In the genomic region with DNA sequence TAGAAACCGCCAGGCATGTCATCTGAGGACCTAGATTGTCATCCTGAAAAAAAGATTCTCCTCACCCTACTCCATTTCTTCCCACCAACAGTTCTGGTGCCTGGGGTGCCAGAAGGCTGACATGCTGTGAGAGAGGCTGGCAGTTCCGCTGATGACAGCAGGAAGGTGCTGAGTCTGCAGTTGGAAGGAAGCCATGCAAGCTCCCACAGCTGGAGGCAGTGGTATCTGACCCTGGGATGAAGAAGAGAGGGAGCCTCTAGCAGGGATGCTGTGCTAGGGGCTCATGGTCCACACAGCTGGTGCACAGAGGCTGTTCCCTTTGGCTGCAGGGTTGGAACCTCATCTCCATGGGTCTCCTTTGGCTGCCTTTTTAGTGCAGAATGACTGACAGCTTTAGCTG, we compare ENCODE assay signal across 20 mouse cellular contexts.
DNase-seq lines count a peak whose midpoint lies in the region; ATAC-seq and TF ChIP-seq lines count a peak whose summit lies in the region.
"Had no signal": no experiment of that assay in that cellular context is flagged by ENCODE, and none has a peak within 500 bp of the region (broad histone marks: within the 10 kb centered on the region; RNA-seq: fewer than 3 reads in every experiment).

No protein-coding gene starts in this region.

- DNase-seq in forebrain, postnatal 0 days: peak; percentile 60
- no peak for DNase-seq in forebrain, embryonic 10.5 days (ENCODE audit: extremely low spot score, low spot score)
- peak; percentile 68 for DNase-seq in brain, adult 2 months (ENCODE audit: low read depth, low spot score)
- DNase-seq in cerebellum, adult 9-11 months: peak; percentile 57
- peak; percentile 24 for DNase-seq in layer of hippocampus, adult 9-11 months
- no peak for DNase-seq in thymus, adult 18-20 months
- no peak for DNase-seq in spleen, postnatal 36 days (ENCODE audit: low spot score in 2 of 2)
- DNase-seq in gastrocnemius, adult 8-10 months (ENCODE audit: low spot score in 2 of 2): no peak
- DNase-seq: gastrocnemius, postnatal 10 days; heart, postnatal 10 days; lung, adult 2 months; lung, postnatal 36 days had no signal

- no peaks in the 10 kb centered on the region for H3K9me3 ChIP-seq in forebrain, postnatal 0 days (ENCODE audit: low read length)
- no peaks in the 10 kb centered on the region for H3K9me3 ChIP-seq in forebrain, embryonic 10.5 days
- H3K9me3 ChIP-seq: heart, embryonic 10.5 days; hindbrain, embryonic 15.5 days; kidney, embryonic 15.5 days; limb, embryonic 10.5 days; neural tube, embryonic 12.5 days had no signal

- no peak for TF ChIP-seq CTCF in forebrain, postnatal 0 days (IDR thresholded peaks at IDR 0.05; ENCODE audit: low read depth)

- no peaks in the 10 kb centered on the region for H3K27me3 ChIP-seq in forebrain, postnatal 0 days (ENCODE audit: insufficient read depth, low read length)
- no peaks in the 10 kb centered on the region for H3K27me3 ChIP-seq in forebrain, embryonic 10.5 days (ENCODE audit: poor library complexity, severe bottlenecking)
- H3K27me3 ChIP-seq: CH12.LX; hindbrain, embryonic 15.5 days; kidney, embryonic 15.5 days; neural tube, embryonic 12.5 days had no signal

- H3K4me1 ChIP-seq in forebrain, postnatal 0 days (ENCODE audit: insufficient read depth): 0 out of 2 replicates have a peak, but pooled peaks cover 2% of the 10 kb centered on the region
- 0 out of 2 replicates have a peak, but pooled peaks cover 2% of the 10 kb centered on the region for H3K4me1 ChIP-seq in forebrain, embryonic 10.5 days
- H3K4me1 ChIP-seq: heart, embryonic 10.5 days; hindbrain, embryonic 15.5 days; kidney, embryonic 15.5 days; limb, embryonic 10.5 days; neural tube, embryonic 12.5 days had no signal

- no peak overlapping the region for H3K4me2 ChIP-seq in forebrain, postnatal 0 days (ENCODE audit: low read depth)
- H3K4me2 ChIP-seq: hindbrain, embryonic 15.5 days; kidney, embryonic 15.5 days; liver, embryonic 11.5 days; neural tube, embryonic 12.5 days had no signal

- WGBS in forebrain, postnatal 0 days: 67% methylated on average over 2 of the region's 2 CpGs
- WGBS in forebrain, embryonic 10.5 days: 60% methylated on average over 2 of the region's 2 CpGs

- no peaks in the 10 kb centered on the region for H3K36me3 ChIP-seq in forebrain, postnatal 0 days (ENCODE audit: insufficient read depth)
- no peaks in the 10 kb centered on the region for H3K36me3 ChIP-seq in forebrain, embryonic 10.5 days (replicated peaks)
- H3K36me3 ChIP-seq: heart, embryonic 10.5 days; hindbrain, embryonic 15.5 days; kidney, embryonic 15.5 days; limb, embryonic 10.5 days; neural tube, embryonic 12.5 days had no signal

- ATAC-seq in forebrain, postnatal 0 days: peak; percentile 14; the same call in 1 of the 2 replicates
- ATAC-seq: intestine, embryonic 16.5 days had no signal

- H3K9ac ChIP-seq in forebrain, postnatal 0 days: no peak overlapping the region
- H3K9ac ChIP-seq: hindbrain, embryonic 15.5 days; kidney, embryonic 15.5 days; neural tube, embryonic 12.5 days had no signal

- H3K4me3 ChIP-seq in forebrain, postnatal 0 days (ENCODE audit: low read depth, low read length): no peak overlapping the region
- no peak overlapping the region for H3K4me3 ChIP-seq in forebrain, embryonic 10.5 days
- H3K4me3 ChIP-seq: heart, embryonic 10.5 days; hindbrain, embryonic 15.5 days; kidney, embryonic 15.5 days; limb, embryonic 10.5 days; neural tube, embryonic 12.5 days had no signal

- H3K27ac ChIP-seq in forebrain, postnatal 0 days (ENCODE audit: low read depth, low read length): no peak overlapping the region
- no peak overlapping the region for H3K27ac ChIP-seq in forebrain, embryonic 10.5 days
- H3K27ac ChIP-seq: heart, embryonic 10.5 days; hindbrain, embryonic 15.5 days; kidney, embryonic 15.5 days; limb, embryonic 10.5 days; neural tube, embryonic 12.5 days had no signal

Comparison
In these comparisons a context has a peak if more than half of its experiments do, and no peak if none do; other contexts are left out.
1. DNase-seq: peak in forebrain, postnatal 0 days (single experiment), brain, adult 2 months (single experiment), cerebellum, adult 9-11 months (single experiment) and layer of hippocampus, adult 9-11 months (single experiment); none in forebrain, embryonic 10.5 days (single experiment), thymus, adult 18-20 months (0 of 2), spleen, postnatal 36 days (0 of 2) and gastrocnemius, adult 8-10 months (0 of 2).